Mouse (Mus musculus) ES-E14 (cell line): Measurements from ENCODE around the gene Tgtp1.
"Not testable (repeated sequence)": the region's sequence is repeated elsewhere in the genome, so short reads cannot be mapped to it uniquely, and the experiment has no call there.

Experiments
- CHD2 ChIP-seq: IDR thresholded peaks from 2 replicates; pipeline ENCODE4 v1.6.1; 2014; ENCODE audit warnings: mild to moderate bottlenecking, low read depth, low read length, inconsistent platforms
- HCFC1 ChIP-seq: IDR thresholded peaks from 2 replicates; pipeline ENCODE4 v1.6.1; 2012; ENCODE audit warnings: low read length, inconsistent platforms, borderline replicate concordance; ENCODE audit not compliant: insufficient read depth
- ZNF384 ChIP-seq: IDR thresholded peaks from 2 replicates; pipeline ENCODE4 v1.6.1; 2012; ENCODE audit warnings: low read depth, low read length, inconsistent platforms

GRCm38 (mm10) chr11:48988219-48988618 is 5.8 kb downstream of the Tgtp1 start:
- not testable (repeated sequence) for TF ChIP-seq HCFC1, ZNF384, CHD2
